Mouse (Mus musculus) cerebellum, postnatal 25 days (tissue): ENCODE data around the gene Zfp398.

ENCODE experiments used
- DNase-seq, 2 experiments: peaks; one replicate each; pipeline ENCODE4 v3.0.0; 2021; ENCODE audit warnings: mixed read lengths in 2 of 2

The Zfp398 gene

GRCm38 (mm10) chr6:47904917-47905695 is 69.6 kb downstream of the Zfp398 start:
- no peak for DNase-seq

DNA sequence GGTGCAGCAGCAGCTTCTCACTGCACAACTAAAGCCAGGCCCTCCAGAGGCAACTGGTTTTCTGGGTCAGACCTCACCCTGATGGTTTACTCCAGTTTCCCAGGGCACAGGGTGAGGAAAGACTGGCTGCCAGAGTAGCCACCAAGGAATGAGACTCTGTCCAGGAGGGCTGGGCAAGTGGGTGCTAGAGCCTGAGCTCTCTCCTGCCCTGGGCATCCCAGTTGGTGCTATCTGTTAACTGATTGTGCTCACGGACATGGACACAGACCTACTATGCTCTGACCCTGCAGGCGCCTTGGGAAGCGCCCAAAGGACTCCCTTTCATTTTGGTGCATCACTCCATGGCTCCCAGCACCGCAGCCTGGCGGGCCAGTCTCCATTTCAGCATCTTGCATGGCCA is 70.9 kb downstream of the Zfp398 start:
- no peak for DNase-seq

DNA sequence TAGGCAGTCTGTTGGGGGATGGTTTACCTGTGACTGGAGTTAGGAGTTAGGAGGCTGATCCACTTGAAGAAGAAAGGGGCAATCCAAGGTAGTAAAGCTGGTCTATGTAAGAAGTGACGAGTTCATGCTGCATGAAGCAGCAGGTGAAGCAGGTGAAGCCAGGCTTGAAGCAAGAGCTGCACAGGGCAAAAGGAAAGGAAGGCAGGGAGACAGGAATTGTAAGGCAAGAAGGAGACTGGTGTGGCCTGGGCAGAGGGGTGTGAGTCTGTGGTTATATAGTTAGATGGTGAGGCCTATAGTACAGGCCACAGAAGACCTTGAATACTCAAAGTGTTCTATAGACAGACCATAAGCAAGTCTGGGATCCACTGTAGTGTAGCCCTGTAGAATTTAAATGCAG is 73.5 kb downstream of the Zfp398 start:
- DNase-seq: no peak

DNA sequence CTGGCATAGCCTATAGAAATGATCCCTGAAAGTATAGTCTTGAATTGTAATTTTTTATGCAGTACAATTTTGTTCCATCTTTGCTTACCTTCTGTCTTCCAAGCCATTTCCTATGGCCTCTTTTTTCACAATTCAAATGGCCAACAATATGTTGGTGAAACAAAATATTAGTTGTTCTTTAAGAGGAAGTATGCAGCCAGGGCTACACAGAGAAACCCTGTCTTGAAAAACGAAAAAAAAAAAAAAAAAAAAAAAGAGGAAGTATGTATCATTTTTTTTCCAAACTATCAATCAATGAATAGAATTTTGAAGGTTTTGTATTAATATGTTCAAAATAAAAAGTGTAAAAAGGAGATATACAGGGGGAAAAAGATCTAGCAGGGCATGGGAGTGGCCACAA is 76.2 kb downstream of the Zfp398 start:
- DNase-seq: no peak

DNA sequence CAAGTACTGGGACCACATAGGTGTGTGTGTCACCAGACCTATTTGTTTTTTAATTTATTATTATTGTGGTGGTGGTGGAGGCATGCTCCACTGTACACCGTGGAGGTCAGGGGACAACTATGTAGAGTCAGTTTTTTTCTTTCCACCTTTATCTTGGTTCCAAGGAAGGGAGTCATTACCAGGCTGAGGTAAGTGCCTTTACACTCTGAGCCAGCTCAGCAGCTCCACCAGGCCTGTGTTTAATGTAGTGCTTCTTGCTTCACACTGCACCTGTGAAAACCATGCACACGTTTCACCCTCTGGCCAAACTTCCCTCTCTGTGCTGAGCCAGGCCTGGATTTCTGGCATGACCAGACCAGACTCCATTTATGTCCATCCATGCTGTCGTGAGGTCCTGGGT is 77.5 kb downstream of the Zfp398 start:
- no peak for DNase-seq

GRCm38 (mm10) chr6:47917051-47917450 is 81.6 kb downstream of the Zfp398 start:
- DNase-seq: no peak

GRCm38 (mm10) chr6:47918768-47919274 is 83.4 kb downstream of the Zfp398 start:
- no peak for DNase-seq

GRCm38 (mm10) chr6:47919646-47920446 is 84.4 kb downstream of the Zfp398 start:
- no peak for DNase-seq

- peak; percentile 91 to 93 for DNase-seq
Measured at GRCm38 (mm10) chr6:47920447-47921340, 85.2 kb downstream of the Zfp398 start, which contains the start of gene Zfp212. Gene Zfp212 (plus strand): TSS chr6:47920476.
